ENCODE assay signal across 8 mouse cellular contexts in genomic region chr7:45786136-45786578, GRCm38 (mm10). TPM values are rescaled to one million over a fixed set of nuclear protein-coding genes. Genes with fewer than 3 reads are reported as not detected.
A peak's percentile ranks its signal among the peaks of the same experiment; 100 is the strongest.
DNase-seq lines count a peak whose midpoint lies in the region; ATAC-seq and TF ChIP-seq lines count a peak whose summit lies in the region.

No protein-coding gene starts in this region.

- H3K4me3 ChIP-seq in heart, embryonic 10.5 days: peak overlapping the region; percentile 70
- peak overlapping the region; percentile 57 for H3K4me3 ChIP-seq in cortical plate, adult 2 months (ENCODE audit: insufficient read depth, low read length)
- peak overlapping the region; percentile 91 for H3K4me3 ChIP-seq in hindbrain, embryonic 16.5 days (ENCODE audit: low read length)
- peak overlapping the region; percentile 92 for H3K4me3 ChIP-seq in midbrain, postnatal 0 days (ENCODE audit: low read depth, low read length)

- peak; percentile 23 for ATAC-seq in CD4-positive, CD25-positive, alpha-beta regulatory T cell, adult 4 months
- peak; percentile 40 for ATAC-seq in hindbrain, embryonic 16.5 days
- ATAC-seq in midbrain, postnatal 0 days (ENCODE audit: low FRiP score): peak; percentile 22; the same call in 1 of the 2 replicates
- ATAC-seq in monocyte, adult 5-6 weeks (replicated peaks; ENCODE audit: insufficient number of reproducible peaks, low FRiP score, low TSS enrichment, poor library complexity, severe bottlenecking): no peak

- no peak for TF ChIP-seq CTCF in cortical plate, adult 2 months (IDR thresholded peaks at IDR 0.05; ENCODE audit: extremely low read depth, insufficient read depth, low read length)
- TF ChIP-seq CTCF in midbrain, postnatal 0 days (IDR thresholded peaks at IDR 0.05): no peak

- TF ChIP-seq POLR2A in cortical plate, adult 2 months (IDR thresholded peaks at IDR 0.05; ENCODE audit: extremely low read depth, insufficient read depth, low read length): no peak

- peaks cover 24% of the 10 kb centered on the region for H3K36me3 ChIP-seq in heart, embryonic 10.5 days
- H3K36me3 ChIP-seq in hindbrain, embryonic 16.5 days (ENCODE audit: control insufficient read depth, insufficient read depth, low read length): peaks cover 34% of the 10 kb centered on the region
- H3K36me3 ChIP-seq in midbrain, postnatal 0 days (ENCODE audit: insufficient read depth, low read length): peaks cover 30% of the 10 kb centered on the region

- peak overlapping the region; percentile 87 for H3K4me2 ChIP-seq in hindbrain, embryonic 16.5 days (ENCODE audit: low read length)
- H3K4me2 ChIP-seq in midbrain, postnatal 0 days (ENCODE audit: low read depth, low read length, poor library complexity, severe bottlenecking): peak overlapping the region; percentile 88

- DNase-seq in heart, embryonic 10.5 days (ENCODE audit: low spot score): peak; percentile 88
- no peak for DNase-seq in heart, postnatal 36 days
- DNase-seq in midbrain, postnatal 0 days (ENCODE audit: low spot score): peak; percentile 92
- no peak for DNase-seq in natural killer cell, adult 2 months (ENCODE audit: low spot score in 2 of 2)

- 2% methylated on average over 14 of the region's 14 CpGs for WGBS in heart, embryonic 10.5 days
- WGBS in hindbrain, embryonic 16.5 days: under 1% methylated on average over 14 of the region's 14 CpGs
- WGBS in midbrain, postnatal 0 days: 2% methylated on average over 14 of the region's 14 CpGs

- no peaks in the 10 kb centered on the region for H3K9me3 ChIP-seq in heart, embryonic 10.5 days
- H3K9me3 ChIP-seq in hindbrain, embryonic 16.5 days (ENCODE audit: control insufficient read depth, low read length): no peaks in the 10 kb centered on the region
- H3K9me3 ChIP-seq in midbrain, postnatal 0 days (ENCODE audit: low read length): no peaks in the 10 kb centered on the region

- intact Hi-C loops in heart, postnatal 36 days (cut with DNase I): no loop called here

- peak overlapping the region; percentile 94 for H3K9ac ChIP-seq in hindbrain, embryonic 16.5 days (ENCODE audit: low read depth, low read length)
- peak overlapping the region; percentile 99 for H3K9ac ChIP-seq in midbrain, postnatal 0 days (replicated peaks; ENCODE audit: low read length, poor library complexity, severe bottlenecking)

- peaks cover 37% of the 10 kb centered on the region for H3K4me1 ChIP-seq in heart, embryonic 10.5 days
- H3K4me1 ChIP-seq in cortical plate, adult 2 months (ENCODE audit: control insufficient read depth, insufficient read depth, low read length): no peaks in the 10 kb centered on the region
- peaks cover 14% of the 10 kb centered on the region for H3K4me1 ChIP-seq in hindbrain, embryonic 16.5 days (ENCODE audit: control insufficient read depth, insufficient read depth, low read depth, low read length)
- peaks cover 5% of the 10 kb centered on the region; the same call in 1 of the 2 replicates for H3K4me1 ChIP-seq in midbrain, postnatal 0 days (ENCODE audit: insufficient read depth, low read length)

- peaks cover 63% of the 10 kb centered on the region for H3K27me3 ChIP-seq in heart, embryonic 10.5 days (ENCODE audit: insufficient read depth, poor library complexity, severe bottlenecking)
- no peaks in the 10 kb centered on the region for H3K27me3 ChIP-seq in hindbrain, embryonic 16.5 days (replicated peaks; ENCODE audit: control insufficient read depth, insufficient read depth, low read length)
- H3K27me3 ChIP-seq in midbrain, postnatal 0 days (ENCODE audit: insufficient read depth, low read length): no peaks in the 10 kb centered on the region

- H3K27ac ChIP-seq in heart, embryonic 10.5 days: peak overlapping the region; percentile 60
- H3K27ac ChIP-seq in cortical plate, adult 2 months (ENCODE audit: insufficient read depth, low read length): no peak overlapping the region
- H3K27ac ChIP-seq in hindbrain, embryonic 16.5 days (ENCODE audit: low read depth, low read length): peak overlapping the region; percentile 93
- peak overlapping the region; percentile 92 for H3K27ac ChIP-seq in midbrain, postnatal 0 days (ENCODE audit: low read depth, low read length)

RNA-seq across cellular contexts. Expression of gene Sult2b1, which starts 1.7 kb away (rescaled TPM):
- 0.46 and 0.79 TPM in 2 replicates for polyA plus RNA-seq in heart, embryonic 10.5 days (2016; fragmentation: Nextera tagmentation; extraction: Ambion mirVana)
- total RNA-seq in heart, postnatal 36 days (2021): not detected
- 1 to 10 TPM; 3.1 to 5.2 TPM for polyA plus RNA-seq in CD4-positive, CD25-positive, alpha-beta regulatory T cell, adult 4 months (2017; shearing (Covaris generic))
- 26.6 and 29.3 TPM in 2 replicates for polyA plus RNA-seq in cortical plate, adult 2 months (2012; rRNA removed)
- 5.1 and 6.6 TPM in 2 replicates for polyA plus RNA-seq in hindbrain, embryonic 16.5 days (2015; fragmentation: Nextera tagmentation; extraction: Ambion mirVana)
- 5.0 and 5.1 TPM in 2 replicates for total RNA-seq in midbrain, postnatal 0 days (2014; rRNA removed)
- 5.6 and 6.1 TPM in 2 replicates for polyA plus RNA-seq in midbrain, postnatal 0 days (2015; fragmentation: Nextera tagmentation; extraction: Ambion mirVana)
- 1.3 to 7.5 TPM in 2 of 3 replicates, not detected in the other for total RNA-seq in monocyte, adult 5-6 weeks (2017)

RNA-seq across cellular contexts. Expression of gene Lmtk3, which starts 2.6 kb away (rescaled TPM):
- 0.57 and 1.8 TPM in 2 replicates for polyA plus RNA-seq in heart, embryonic 10.5 days (2016; fragmentation: Nextera tagmentation; extraction: Ambion mirVana)
- total RNA-seq in heart, postnatal 36 days (2021): under 1 TPM; 0.14 TPM
- polyA plus RNA-seq in CD4-positive, CD25-positive, alpha-beta regulatory T cell, adult 4 months (2017; shearing (Covaris generic)): not detected
- 191 and 227 TPM in 2 replicates for polyA plus RNA-seq in cortical plate, adult 2 months (2012; rRNA removed)
- polyA plus RNA-seq in hindbrain, embryonic 16.5 days (2015; fragmentation: Nextera tagmentation; extraction: Ambion mirVana): 17.2 and 21.3 TPM in 2 replicates
- total RNA-seq in midbrain, postnatal 0 days (2014; rRNA removed): 170 and 172 TPM in 2 replicates
- polyA plus RNA-seq in midbrain, postnatal 0 days (2015; fragmentation: Nextera tagmentation; extraction: Ambion mirVana): 13.7 and 19.1 TPM in 2 replicates
- not detected in 3 replicates for total RNA-seq in monocyte, adult 5-6 weeks (2017)

RNA-seq across cellular contexts. Expression of gene Cyth2, which starts 28.2 kb away (rescaled TPM):
- 99.1 and 124 TPM in 2 replicates for polyA plus RNA-seq in heart, embryonic 10.5 days (2016; fragmentation: Nextera tagmentation; extraction: Ambion mirVana)
- 10 to 100 TPM; 67.2 to 73.0 TPM for total RNA-seq in heart, postnatal 36 days (2021)
- polyA plus RNA-seq in CD4-positive, CD25-positive, alpha-beta regulatory T cell, adult 4 months (2017; shearing (Covaris generic)): 10 to 100 TPM; 20.8 to 21.4 TPM
- polyA plus RNA-seq in cortical plate, adult 2 months (2012; rRNA removed): 161 and 162 TPM in 2 replicates
- 243 TPM in 2 replicates for polyA plus RNA-seq in hindbrain, embryonic 16.5 days (2015; fragmentation: Nextera tagmentation; extraction: Ambion mirVana)
- total RNA-seq in midbrain, postnatal 0 days (2014; rRNA removed): 210 and 223 TPM in 2 replicates
- 219 and 236 TPM in 2 replicates for polyA plus RNA-seq in midbrain, postnatal 0 days (2015; fragmentation: Nextera tagmentation; extraction: Ambion mirVana)
- total RNA-seq in monocyte, adult 5-6 weeks (2017): 59.2 to 78.0 TPM (median 72.7 TPM) in 3 replicates

RNA-seq across cellular contexts. Expression of gene Kcnj14, which starts 38.4 kb away (rescaled TPM):
- polyA plus RNA-seq in heart, embryonic 10.5 days (2016; fragmentation: Nextera tagmentation; extraction: Ambion mirVana): 0.90 and 1.4 TPM in 2 replicates
- total RNA-seq in heart, postnatal 36 days (2021): under 1 TPM; 0.67 to 0.98 TPM
- not detected for polyA plus RNA-seq in CD4-positive, CD25-positive, alpha-beta regulatory T cell, adult 4 months (2017; shearing (Covaris generic))
- polyA plus RNA-seq in cortical plate, adult 2 months (2012; rRNA removed): 1.8 and 2.6 TPM in 2 replicates
- polyA plus RNA-seq in hindbrain, embryonic 16.5 days (2015; fragmentation: Nextera tagmentation; extraction: Ambion mirVana): 1.2 TPM in 2 replicates
- total RNA-seq in midbrain, postnatal 0 days (2014; rRNA removed): 0.71 and 2.1 TPM in 2 replicates
- polyA plus RNA-seq in midbrain, postnatal 0 days (2015; fragmentation: Nextera tagmentation; extraction: Ambion mirVana): 1.5 TPM in 2 replicates
- total RNA-seq in monocyte, adult 5-6 weeks (2017): 0.19 TPM in 1 of 3 replicates, not detected in the others

RNA-seq across cellular contexts. Expression of gene Grwd1, which starts 44.6 kb away (rescaled TPM):
- 69.8 and 97.9 TPM in 2 replicates for polyA plus RNA-seq in heart, embryonic 10.5 days (2016; fragmentation: Nextera tagmentation; extraction: Ambion mirVana)
- 10 to 100 TPM; 11.5 to 11.6 TPM for total RNA-seq in heart, postnatal 36 days (2021)
- polyA plus RNA-seq in CD4-positive, CD25-positive, alpha-beta regulatory T cell, adult 4 months (2017; shearing (Covaris generic)): 10 to 100 TPM; 26.2 to 36.3 TPM
- 15.7 and 17.5 TPM in 2 replicates for polyA plus RNA-seq in cortical plate, adult 2 months (2012; rRNA removed)
- 44.0 and 46.7 TPM in 2 replicates for polyA plus RNA-seq in hindbrain, embryonic 16.5 days (2015; fragmentation: Nextera tagmentation; extraction: Ambion mirVana)
- 31.3 and 34.2 TPM in 2 replicates for total RNA-seq in midbrain, postnatal 0 days (2014; rRNA removed)
- 48.7 and 52.9 TPM in 2 replicates for polyA plus RNA-seq in midbrain, postnatal 0 days (2015; fragmentation: Nextera tagmentation; extraction: Ambion mirVana)
- total RNA-seq in monocyte, adult 5-6 weeks (2017): 5.8 to 8.7 TPM (median 6.7 TPM) in 3 replicates

Comparison
In these comparisons a context has a peak if more than half of its experiments do, and no peak if none do; other contexts are left out.
1. DNase-seq: peak in heart, embryonic 10.5 days (single experiment) and midbrain, postnatal 0 days (single experiment); none in heart, postnatal 36 days (0 of 2) and natural killer cell, adult 2 months (0 of 2).
2. Peak in every context shown above with its lines, with median percentiles within 50 percentile points of each other: H3K4me3 ChIP-seq.